Mouse (Mus musculus) liver, embryonic 11.5 days (tissue): ENCODE measurements around the gene Jchain. TPM values are rescaled to one million over a fixed set of nuclear protein-coding genes. Genes with fewer than 3 reads are reported as not detected.
A peak's percentile ranks its signal among the peaks of the same experiment; 100 is the strongest.
"Not testable (repeated sequence)": the region's sequence is repeated elsewhere in the genome, so short reads cannot be mapped to it uniquely, and the experiment has no call there.

Experiments
- ATAC-seq: fragments of 200-750 bp; cut with Nextera tagmentation; replicated peaks from 2 replicates; pipeline ENCODE4 v1.8.0; 2017; ENCODE audit warnings: moderate number of reproducible peaks, mild to moderate bottlenecking, moderate TSS enrichment, moderate library complexity; ENCODE audit not compliant: low FRiP score
- DNase-seq: peaks from one replicate; pipeline ENCODE4 v3.0.0-alpha.2; 2017; ENCODE audit warnings: low spot score
- H3K27ac ChIP-seq: fragments of 300-500 bp; sonication (generic); 2 replicates; pipeline ENCODE4 v1.5.1; 2014; ENCODE audit warnings: mild to moderate bottlenecking, low read depth, low read length, control low read depth
- H3K27me3 ChIP-seq: fragments of 300-500 bp; sonication (generic); replicated peaks from 2 replicates; pipeline ENCODE4 v1.6.1; 2014; ENCODE audit warnings: low read length, mixed read lengths; ENCODE audit not compliant: control insufficient read depth, insufficient read depth
- H3K36me3 ChIP-seq: fragments of 300-500 bp; sonication (generic); 2 replicates; pipeline ENCODE4 v1.6.1; 2014; ENCODE audit warnings: mild to moderate bottlenecking, low read length, moderate library complexity, mixed read lengths; ENCODE audit not compliant: control insufficient read depth, insufficient read depth
- H3K4me1 ChIP-seq: fragments of 300-500 bp; sonication (generic); replicated peaks from 2 replicates; pipeline ENCODE4 v1.6.1; 2014; ENCODE audit warnings: low read length, mixed read lengths; ENCODE audit not compliant: control insufficient read depth, insufficient read depth
- H3K4me2 ChIP-seq: fragments of 300-500 bp; sonication (generic); 2 replicates; pipeline ENCODE4 v1.6.1; 2014; ENCODE audit warnings: mild to moderate bottlenecking, control low read depth, moderate library complexity
- H3K4me3 ChIP-seq: fragments of 300-500 bp; sonication (generic); 2 replicates; pipeline ENCODE4 v1.5.1; 2014; ENCODE audit warnings: low read depth, low read length, control low read depth
- H3K9ac ChIP-seq: fragments of 300-500 bp; sonication (generic); 2 replicates; pipeline ENCODE4 v1.6.1; 2014; ENCODE audit warnings: low read depth, low read length, control low read depth
- H3K9me3 ChIP-seq: fragments of 300-500 bp; sonication (generic); 2 replicates; pipeline ENCODE4 v1.6.1; 2016; ENCODE audit warnings: low read length, inconsistent platforms, mixed read lengths; ENCODE audit not compliant: control insufficient read depth
- WGBS: fragments of 180-500 bp; shearing (Covaris S2); extraction: QIAGEN DNeasy Blood & Tissue Kit; methylation state at CpG from one replicate; pipeline ENCODE4 v1.1.7; 2014; 5-methylcytosine and 5-hydroxymethylcytosine counted together
- polyA plus RNA-seq: library from polyadenylated mRNA; unstranded; fragments of >200 nt; fragmentation: Nextera tagmentation; extraction: Ambion mirVana; gene quantifications from 2 replicates; pipeline ENCODE4 v1.2.1, GENCODE M21; 2014

Gene Jchain
- polyA plus RNA-seq, 1 experiment from 2014 or later = 0.23 TPM

GRCm38 (mm10) chr5:88562863-88563780, 35.4 kb upstream of the Jchain start:
- WGBS = 70% methylated on average over 8 of the region's 8 CpGs
- Histone ChIP-seq H3K4me2 (no peak overlapping the region), H3K36me3 (no peaks in the 10 kb centered on the region), H3K4me1 (peaks cover 4% of the 10 kb centered on the region; the same call in 1 of the 2 replicates), H3K9me3 (no peaks in the 10 kb centered on the region), H3K27me3 (no peaks in the 10 kb centered on the region), H3K9ac (no peak overlapping the region), H3K27ac (no peak overlapping the region), H3K4me3 (no peak overlapping the region)
- DNase-seq (no peak), ATAC-seq (no peak)

- H3K9ac ChIP-seq = no peak overlapping the region
- peaks cover 4% of the 10 kb centered on the region for H3K4me1 ChIP-seq
- no peak overlapping the region for H3K27ac ChIP-seq
- no peak for ATAC-seq
- H3K36me3 ChIP-seq = 0 out of 2 replicates have a peak, but pooled peaks cover 3% of the 10 kb centered on the region
- H3K27me3 ChIP-seq = no peaks in the 10 kb centered on the region
- DNase-seq = no peak
- H3K4me3 ChIP-seq = no peak overlapping the region
- H3K9me3 ChIP-seq = no peaks in the 10 kb centered on the region
- no peak overlapping the region for H3K4me2 ChIP-seq
- WGBS = 81% methylated on average over 9 of the region's 9 CpGs
Observed at GRCm38 (mm10) chr5:88561080-88561814, 33.6 kb upstream of the Jchain start.

- 39% methylated on average over 1 of the region's 1 CpGs for whole genome bisulfite sequencing
- Histone ChIP-seq H3K9ac (no peak overlapping the region), H3K36me3 (0 out of 2 replicates have a peak, but pooled peaks cover 3% of the 10 kb centered on the region), H3K27me3 (no peaks in the 10 kb centered on the region), H3K4me3 (no peak overlapping the region), H3K9me3 (no peaks in the 10 kb centered on the region), H3K4me1 (peaks cover 14% of the 10 kb centered on the region), H3K4me2 (no peak overlapping the region), H3K27ac (no peak overlapping the region)
- DNase-seq = no peak
- no peak for ATAC-seq
Observed at GRCm38 (mm10) chr5:88558991-88559390, 31.3 kb upstream of the Jchain start.

- Histone ChIP-seq H3K4me3 (peak within 1 kb of the TSS; percentile 83), H3K27ac (peak within 1 kb of the TSS; percentile 91), H3K4me2 (peak within 1 kb of the TSS; percentile 99), H3K27me3 (no peaks in the 10 kb centered on the region), H3K36me3 (0 out of 2 replicates have a peak, but pooled peaks cover 3% of the 10 kb centered on the region), H3K4me1 (peaks cover 14% of the 10 kb centered on the region), H3K9me3 (no peaks in the 10 kb centered on the region), H3K9ac (peak within 1 kb of the TSS; percentile 86)
- under 1% methylated on average over 72 of the region's 76 CpGs for WGBS
- ATAC-seq = peak; percentile 94
- peak; percentile 95 for DNase-seq
Observed at GRCm38 (mm10) chr5:88554086-88554886, 26.6 kb upstream of the Jchain start, which contains the start of gene Utp3. Gene Utp3, plus strand, starts transcription at chr5:88554462.

- H3K27ac ChIP-seq = peak overlapping the region; percentile 91
- H3K27me3 ChIP-seq = no peaks in the 10 kb centered on the region
- peaks cover 14% of the 10 kb centered on the region for H3K4me1 ChIP-seq
- 0 out of 2 replicates have a peak, but pooled peaks cover 3% of the 10 kb centered on the region for H3K36me3 ChIP-seq
- H3K9me3 ChIP-seq = no peaks in the 10 kb centered on the region
- H3K4me3 ChIP-seq = peak overlapping the region; percentile 83
- peak overlapping the region; percentile 86 for H3K9ac ChIP-seq
- 4% methylated on average over 29 of the region's 29 CpGs for WGBS
- no peak for DNase-seq
- peak; percentile 59 for ATAC-seq
- peak overlapping the region; percentile 76 for H3K4me2 ChIP-seq
Observed at GRCm38 (mm10) chr5:88553271-88554085, 25.8 kb upstream of the Jchain start.

- DNase-seq = no peak
- ATAC-seq = no peak
- Histone ChIP-seq H3K36me3 (no peaks in the 10 kb centered on the region), H3K9ac (no peak overlapping the region), H3K4me2 (no peak overlapping the region), H3K4me3 (no peak overlapping the region), H3K27ac (no peak overlapping the region), H3K27me3 (no peaks in the 10 kb centered on the region), H3K9me3 (no peaks in the 10 kb centered on the region), H3K4me1 (no peaks in the 10 kb centered on the region)
- WGBS = 78% methylated on average over 7 of the region's 7 CpGs
Observed at GRCm38 (mm10) chr5:88545536-88545935, 17.8 kb upstream of the Jchain start.

GRCm38 (mm10) chr5:88544411-88544810, 16.7 kb upstream of the Jchain start:
- not testable (repeated sequence) for H3K27me3 ChIP-seq, H3K4me1 ChIP-seq, H3K4me2 ChIP-seq, H3K9ac ChIP-seq, H3K27ac ChIP-seq, ATAC-seq, H3K9me3 ChIP-seq, H3K4me3 ChIP-seq, DNase-seq, H3K36me3 ChIP-seq
- WGBS = 69% methylated on average over 1 of the region's 1 CpGs
